Mouse (Mus musculus) adrenal gland, postnatal 25 days (tissue): ENCODE results near the gene Bnip3. TPM values are rescaled to one million over a fixed set of nuclear protein-coding genes. Genes with fewer than 3 reads are reported as not detected.

Experiments used
- DNase-seq: peaks from one replicate; pipeline ENCODE4 v3.0.0; 2021; ENCODE audit warnings: mixed read lengths
- total RNA-seq: library from RNA; stranded (reverse); gene quantifications from 2 replicates; pipeline ENCODE4 v1.2.3, GENCODE M21; 2021

The Bnip3 gene
- total RNA-seq, 1 experiment from 2014 or later: 265 TPM

- DNase-seq: no peak
Measured at GRCm38 (mm10) chr7:138845111-138845510, 64.2 kb downstream of the Bnip3 start.

GRCm38 (mm10) chr7:138843421-138843820 is 65.9 kb downstream of the Bnip3 start:
- no peak for DNase-seq

- DNase-seq: no peak
Measured at GRCm38 (mm10) chr7:138841436-138842151, 67.7 kb downstream of the Bnip3 start.

Other genes starting within 250 kb of the Bnip3 start
- gene Ppp2r2d, start 63.4 kb downstream of the Bnip3 start, total RNA-seq: 66.1 and 74.6 TPM in 2 replicates
- 29.6 and 32.1 TPM in 2 replicates for gene Mapk1ip1, start 63.2 kb downstream of the Bnip3 start, total RNA-seq
- 9.2 and 14.1 TPM in 2 replicates for gene Jakmip3, start 31.2 kb upstream of the Bnip3 start, total RNA-seq
- 2.0 and 4.3 TPM in 2 replicates for gene Dpysl4, start 176.5 kb upstream of the Bnip3 start, total RNA-seq